10 mouse cellular contexts compared by ENCODE assay signal in the genomic region with DNA sequence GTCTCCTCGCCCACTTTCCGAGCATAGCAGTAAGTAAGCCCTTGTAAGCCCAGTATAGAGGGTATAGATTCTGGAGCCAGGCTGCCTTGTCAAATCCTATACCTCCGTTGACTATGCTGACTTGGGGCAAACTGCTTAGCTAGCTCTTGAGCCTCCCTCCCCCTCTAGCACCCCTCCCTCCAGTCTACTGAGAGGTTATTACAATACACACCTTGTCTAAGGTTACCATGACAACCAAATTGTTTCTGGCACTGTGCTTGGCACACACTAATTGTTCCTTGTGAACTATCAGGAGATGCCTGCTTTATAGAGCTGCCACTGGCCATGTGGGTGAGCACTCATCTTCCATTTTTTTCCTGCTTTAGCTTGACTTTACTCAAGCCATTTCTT. TPM values are rescaled to one million over a fixed set of nuclear protein-coding genes. Genes with fewer than 3 reads are reported as not detected.
DNase-seq lines count a peak whose midpoint lies in the region; ATAC-seq lines count a peak whose summit lies in the region.
"Had no signal": no experiment of that assay in that cellular context is flagged by ENCODE, and none has a peak within 500 bp of the region (broad histone marks: within the 10 kb centered on the region; RNA-seq: fewer than 3 reads in every experiment).

No protein-coding gene starts in this region.

- WGBS in forebrain, embryonic 11.5 days, result 77% methylated on average over 3 of the region's 3 CpGs
- WGBS in forebrain, embryonic 10.5 days, result 76% methylated on average over 3 of the region's 3 CpGs
- 74% methylated on average over 3 of the region's 3 CpGs for WGBS in neural tube, embryonic 11.5 days
- WGBS in limb, embryonic 13.5 days, result 55% methylated on average over 3 of the region's 3 CpGs
- 65% methylated on average over 3 of the region's 3 CpGs for WGBS in stomach, embryonic 15.5 days

- no peak for DNase-seq in forebrain, embryonic 11.5 days (ENCODE audit: low spot score)
- DNase-seq in forebrain, embryonic 10.5 days (ENCODE audit: extremely low spot score, low spot score), result no peak
- no peak for DNase-seq in neural tube, embryonic 11.5 days (ENCODE audit: low spot score)
- DNase-seq in neural tube, embryonic 10.5 days (ENCODE audit: extremely low spot score, low spot score), result no peak
- no peak for DNase-seq in layer of hippocampus, postnatal 14 days (ENCODE audit: low spot score in 2 of 2)
- no peak for DNase-seq in cerebellum, adult 9-11 months
- DNase-seq: kidney, adult 18-20 months had no signal

- 0 out of 2 replicates have a peak, but pooled peaks cover 4% of the 10 kb centered on the region for H3K4me1 ChIP-seq in forebrain, embryonic 11.5 days (replicated peaks; ENCODE audit: control insufficient read depth, insufficient read depth, low read length)
- peaks cover 26% of the 10 kb centered on the region for H3K4me1 ChIP-seq in forebrain, embryonic 10.5 days
- no peaks in the 10 kb centered on the region for H3K4me1 ChIP-seq in neural tube, embryonic 11.5 days (ENCODE audit: control insufficient read depth, insufficient read depth, low read length)
- peaks cover 14% of the 10 kb centered on the region; the same call in 1 of the 2 replicates for H3K4me1 ChIP-seq in limb, embryonic 13.5 days
- H3K4me1 ChIP-seq in stomach, embryonic 15.5 days, result peaks cover 5% of the 10 kb centered on the region; the same call in 1 of the 2 replicates

- H3K9me3 ChIP-seq in forebrain, embryonic 11.5 days (ENCODE audit: control insufficient read depth, low read length), result no peaks in the 10 kb centered on the region
- no peaks in the 10 kb centered on the region for H3K9me3 ChIP-seq in forebrain, embryonic 10.5 days
- no peaks in the 10 kb centered on the region for H3K9me3 ChIP-seq in neural tube, embryonic 11.5 days (ENCODE audit: control insufficient read depth, low read length)
- no peaks in the 10 kb centered on the region for H3K9me3 ChIP-seq in limb, embryonic 13.5 days
- no peaks in the 10 kb centered on the region for H3K9me3 ChIP-seq in stomach, embryonic 15.5 days

- peaks cover 27% of the 10 kb centered on the region for H3K36me3 ChIP-seq in forebrain, embryonic 11.5 days (ENCODE audit: control insufficient read depth, insufficient read depth, low read length)
- peaks cover 71% of the 10 kb centered on the region for H3K36me3 ChIP-seq in forebrain, embryonic 10.5 days (replicated peaks)
- H3K36me3 ChIP-seq in neural tube, embryonic 11.5 days (ENCODE audit: control insufficient read depth, insufficient read depth, low read length), result peaks cover 33% of the 10 kb centered on the region
- peaks cover 64% of the 10 kb centered on the region for H3K36me3 ChIP-seq in limb, embryonic 13.5 days
- H3K36me3 ChIP-seq in stomach, embryonic 15.5 days, result peaks cover 49% of the 10 kb centered on the region

- peak; percentile 57 for ATAC-seq in forebrain, embryonic 11.5 days (replicated peaks; ENCODE audit: low FRiP score)
- peak; percentile 23; the same call in 1 of the 2 replicates for ATAC-seq in neural tube, embryonic 11.5 days (ENCODE audit: insufficient read depth, low FRiP score, low TSS enrichment)
- peak; percentile 33; the same call in 1 of the 2 replicates for ATAC-seq in limb, embryonic 13.5 days (ENCODE audit: low FRiP score, low read depth)
- ATAC-seq in stomach, embryonic 15.5 days (ENCODE audit: insufficient read depth, low FRiP score, low read depth), result peak; percentile 25; the same call in 1 of the 2 replicates

- peak overlapping the region; percentile 50; the same call in 1 of the 2 replicates for H3K27ac ChIP-seq in forebrain, embryonic 11.5 days (ENCODE audit: low read depth, low read length)
- no peak overlapping the region for H3K27ac ChIP-seq in forebrain, embryonic 10.5 days
- no peak overlapping the region for H3K27ac ChIP-seq in neural tube, embryonic 11.5 days (ENCODE audit: low read depth, low read length)
- peak overlapping the region; percentile 22; the same call in 1 of the 2 replicates for H3K27ac ChIP-seq in limb, embryonic 13.5 days
- H3K27ac ChIP-seq in stomach, embryonic 15.5 days, result 0 out of 2 replicates have a peak overlapping the region, but pooled peaks have one; percentile 21

- no peak overlapping the region for H3K4me2 ChIP-seq in forebrain, embryonic 11.5 days (ENCODE audit: low read depth, low read length, severe bottlenecking)
- H3K4me2 ChIP-seq in neural tube, embryonic 11.5 days (ENCODE audit: low read depth), result no peak overlapping the region
- no peak overlapping the region for H3K4me2 ChIP-seq in limb, embryonic 13.5 days (replicated peaks)
- H3K4me2 ChIP-seq in stomach, embryonic 15.5 days, result no peak overlapping the region

- no peak overlapping the region for H3K4me3 ChIP-seq in forebrain, embryonic 11.5 days (ENCODE audit: low read depth, low read length)
- H3K4me3 ChIP-seq in forebrain, embryonic 10.5 days, result no peak overlapping the region
- no peak overlapping the region for H3K4me3 ChIP-seq in neural tube, embryonic 11.5 days (ENCODE audit: low read depth, low read length)
- H3K4me3 ChIP-seq in limb, embryonic 13.5 days, result no peak overlapping the region
- no peak overlapping the region for H3K4me3 ChIP-seq in stomach, embryonic 15.5 days (replicated peaks)
- H3K4me3 ChIP-seq: erythroblast, embryonic 14.5 days had no signal

- H3K27me3 ChIP-seq in forebrain, embryonic 11.5 days (ENCODE audit: control insufficient read depth, insufficient read depth, low read length), result no peaks in the 10 kb centered on the region
- no peaks in the 10 kb centered on the region for H3K27me3 ChIP-seq in forebrain, embryonic 10.5 days (ENCODE audit: poor library complexity, severe bottlenecking)
- no peaks in the 10 kb centered on the region for H3K27me3 ChIP-seq in neural tube, embryonic 11.5 days (ENCODE audit: control insufficient read depth, insufficient read depth, low read length)
- H3K27me3 ChIP-seq in limb, embryonic 13.5 days, result no peaks in the 10 kb centered on the region
- no peaks in the 10 kb centered on the region for H3K27me3 ChIP-seq in stomach, embryonic 15.5 days (replicated peaks)

- no peak overlapping the region for H3K9ac ChIP-seq in forebrain, embryonic 11.5 days (ENCODE audit: low read length)
- H3K9ac ChIP-seq in neural tube, embryonic 11.5 days (ENCODE audit: low read length), result no peak overlapping the region
- no peak overlapping the region for H3K9ac ChIP-seq in limb, embryonic 13.5 days
- no peak overlapping the region for H3K9ac ChIP-seq in stomach, embryonic 15.5 days

RNA-seq across cellular contexts. Expression of a gene that starts 9.5 kb away (rescaled TPM):
- 7.2 and 8.2 TPM in 2 replicates for polyA plus RNA-seq in forebrain, embryonic 11.5 days (2014; fragmentation: Nextera tagmentation; extraction: Ambion mirVana)
- 4.5 and 6.9 TPM in 2 replicates for polyA plus RNA-seq in forebrain, embryonic 10.5 days (2016; fragmentation: Nextera tagmentation; extraction: Ambion mirVana)
- polyA plus RNA-seq in neural tube, embryonic 11.5 days (2014; fragmentation: Nextera tagmentation; extraction: Ambion mirVana), result 9.2 and 10.3 TPM in 2 replicates
- polyA plus RNA-seq in limb, embryonic 13.5 days (2015; fragmentation: Nextera tagmentation; extraction: Ambion mirVana), result 14.2 and 15.6 TPM in 2 replicates
- polyA plus RNA-seq in stomach, embryonic 15.5 days (2015; fragmentation: Nextera tagmentation; extraction: Ambion mirVana), result 10.8 and 12.1 TPM in 2 replicates
- total RNA-seq in layer of hippocampus, postnatal 14 days (2021), result 10 to 100 TPM; 36.8 to 38.0 TPM

RNA-seq across cellular contexts. Expression of a gene that starts 12.6 kb away (rescaled TPM):
- polyA plus RNA-seq in forebrain, embryonic 11.5 days (2014; fragmentation: Nextera tagmentation; extraction: Ambion mirVana), result 152 and 163 TPM in 2 replicates
- 121 and 134 TPM in 2 replicates for polyA plus RNA-seq in forebrain, embryonic 10.5 days (2016; fragmentation: Nextera tagmentation; extraction: Ambion mirVana)
- polyA plus RNA-seq in neural tube, embryonic 11.5 days (2014; fragmentation: Nextera tagmentation; extraction: Ambion mirVana), result 116 and 133 TPM in 2 replicates
- 132 and 133 TPM in 2 replicates for polyA plus RNA-seq in limb, embryonic 13.5 days (2015; fragmentation: Nextera tagmentation; extraction: Ambion mirVana)
- polyA plus RNA-seq in stomach, embryonic 15.5 days (2015; fragmentation: Nextera tagmentation; extraction: Ambion mirVana), result 98.3 and 107 TPM in 2 replicates
- 100 to 1,000 TPM; 248 to 278 TPM for total RNA-seq in layer of hippocampus, postnatal 14 days (2021)

RNA-seq across cellular contexts. Expression of a gene that starts 17.7 kb away (rescaled TPM):
- polyA plus RNA-seq in forebrain, embryonic 11.5 days (2014; fragmentation: Nextera tagmentation; extraction: Ambion mirVana), result 0.17 and 0.25 TPM in 2 replicates
- polyA plus RNA-seq in forebrain, embryonic 10.5 days (2016; fragmentation: Nextera tagmentation; extraction: Ambion mirVana), result 0.12 and 0.43 TPM in 2 replicates
- polyA plus RNA-seq in neural tube, embryonic 11.5 days (2014; fragmentation: Nextera tagmentation; extraction: Ambion mirVana), result 0.93 TPM in 1 of 2 replicates, not detected in the other
- polyA plus RNA-seq in limb, embryonic 13.5 days (2015; fragmentation: Nextera tagmentation; extraction: Ambion mirVana), result 0.55 and 0.65 TPM in 2 replicates
- 0.79 and 1.2 TPM in 2 replicates for polyA plus RNA-seq in stomach, embryonic 15.5 days (2015; fragmentation: Nextera tagmentation; extraction: Ambion mirVana)
- total RNA-seq in layer of hippocampus, postnatal 14 days (2021), result not detected

RNA-seq across cellular contexts. Expression of a gene that starts 33.3 kb away (rescaled TPM):
- polyA plus RNA-seq in forebrain, embryonic 11.5 days (2014; fragmentation: Nextera tagmentation; extraction: Ambion mirVana), result 0.15 TPM in 1 of 2 replicates, not detected in the other
- polyA plus RNA-seq in forebrain, embryonic 10.5 days (2016; fragmentation: Nextera tagmentation; extraction: Ambion mirVana), result 0.16 and 0.26 TPM in 2 replicates
- polyA plus RNA-seq in neural tube, embryonic 11.5 days (2014; fragmentation: Nextera tagmentation; extraction: Ambion mirVana), result not detected in 2 replicates
- 0.15 and 0.38 TPM in 2 replicates for polyA plus RNA-seq in limb, embryonic 13.5 days (2015; fragmentation: Nextera tagmentation; extraction: Ambion mirVana)
- 0.58 and 0.87 TPM in 2 replicates for polyA plus RNA-seq in stomach, embryonic 15.5 days (2015; fragmentation: Nextera tagmentation; extraction: Ambion mirVana)
- 1 to 10 TPM in 1 of 2 experiments, under 1 TPM in 1; 0.55 to 1.0 TPM for total RNA-seq in layer of hippocampus, postnatal 14 days (2021)
- polyA plus RNA-seq: erythroblast, embryonic 14.5 days had no signal

RNA-seq across cellular contexts. Expression of a gene that starts 43.1 kb away (rescaled TPM):
- 0.15 and 0.87 TPM in 2 replicates for polyA plus RNA-seq in forebrain, embryonic 11.5 days (2014; fragmentation: Nextera tagmentation; extraction: Ambion mirVana)
- 0.24 and 0.81 TPM in 2 replicates for polyA plus RNA-seq in forebrain, embryonic 10.5 days (2016; fragmentation: Nextera tagmentation; extraction: Ambion mirVana)
- not detected in 2 replicates for polyA plus RNA-seq in neural tube, embryonic 11.5 days (2014; fragmentation: Nextera tagmentation; extraction: Ambion mirVana)
- polyA plus RNA-seq in limb, embryonic 13.5 days (2015; fragmentation: Nextera tagmentation; extraction: Ambion mirVana), result 1.5 and 1.7 TPM in 2 replicates
- polyA plus RNA-seq in stomach, embryonic 15.5 days (2015; fragmentation: Nextera tagmentation; extraction: Ambion mirVana), result 2.2 and 2.8 TPM in 2 replicates
- under 1 TPM; 0.65 to 0.98 TPM for total RNA-seq in layer of hippocampus, postnatal 14 days (2021)
- polyA plus RNA-seq: erythroblast, embryonic 14.5 days had no signal

Comparison
In these comparisons a context has a peak if more than half of its experiments do, and no peak if none do; other contexts are left out.
1. H3K27ac ChIP-seq: peak in forebrain, embryonic 11.5 days (single experiment), limb, embryonic 13.5 days (single experiment) and stomach, embryonic 15.5 days (single experiment); none in forebrain, embryonic 10.5 days (single experiment) and neural tube, embryonic 11.5 days (single experiment).
2. Peak in every context shown above with its lines, with median percentiles within 50 percentile points of each other: ATAC-seq.